Mouse (Mus musculus) fibroblast of lung, adult 2 months (primary cell): ENCODE measurements around the gene LTO1.
A peak's percentile ranks its signal among the peaks of the same experiment; 100 is the strongest.
"Not testable (repeated sequence)": the region's sequence is repeated elsewhere in the genome, so short reads cannot be mapped to it uniquely, and the experiment has no call there.

ENCODE experiments used
- DNase-seq: peaks from one replicate; pipeline ENCODE4 v3.0.0-alpha.2; 2011; ENCODE audit warnings: low read depth

The LTO1 gene

DNA sequence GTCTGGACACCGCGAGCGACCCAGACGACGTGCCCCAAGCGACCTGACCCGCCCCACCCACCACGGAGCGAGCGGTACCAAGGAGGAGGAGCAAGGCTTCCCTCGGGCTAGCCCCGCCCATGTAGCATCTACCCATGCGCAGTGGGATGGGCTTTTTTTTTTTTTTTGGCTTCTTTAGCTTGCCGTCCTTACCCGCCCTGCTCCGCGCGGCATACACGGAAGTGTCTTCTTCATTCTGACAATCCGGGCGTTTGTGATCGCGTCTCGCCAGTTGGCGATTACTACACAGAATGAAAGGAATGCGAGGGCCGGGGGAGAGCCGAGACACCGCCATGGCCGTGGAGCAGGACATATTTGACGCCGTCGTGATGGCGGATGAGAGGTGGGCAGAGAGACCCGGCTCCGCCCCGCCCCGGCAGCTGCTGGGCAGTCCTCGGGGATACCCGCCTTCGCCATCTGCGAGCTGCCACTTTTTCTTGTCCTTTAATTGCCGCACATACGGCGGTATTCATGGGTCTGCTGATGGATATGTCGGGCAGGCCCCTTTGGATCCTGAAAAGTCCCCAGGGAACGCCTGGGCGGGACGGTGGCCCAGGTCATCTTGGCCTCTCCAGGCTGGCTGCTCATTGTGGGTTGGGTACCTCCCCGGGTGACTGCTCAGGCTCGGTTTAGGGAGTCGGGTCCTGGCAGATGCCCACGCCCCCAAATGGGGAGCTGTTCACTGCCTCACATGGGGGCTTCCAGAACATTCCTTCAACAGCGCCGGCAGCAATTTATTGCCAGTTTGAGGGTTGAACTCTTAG, at the start of gene LTO1:
Gene LTO1, plus strand, starts transcription at position 153 of the 803 bp plus-strand sequence.
- peak; percentile 86 for DNase-seq

DNA sequence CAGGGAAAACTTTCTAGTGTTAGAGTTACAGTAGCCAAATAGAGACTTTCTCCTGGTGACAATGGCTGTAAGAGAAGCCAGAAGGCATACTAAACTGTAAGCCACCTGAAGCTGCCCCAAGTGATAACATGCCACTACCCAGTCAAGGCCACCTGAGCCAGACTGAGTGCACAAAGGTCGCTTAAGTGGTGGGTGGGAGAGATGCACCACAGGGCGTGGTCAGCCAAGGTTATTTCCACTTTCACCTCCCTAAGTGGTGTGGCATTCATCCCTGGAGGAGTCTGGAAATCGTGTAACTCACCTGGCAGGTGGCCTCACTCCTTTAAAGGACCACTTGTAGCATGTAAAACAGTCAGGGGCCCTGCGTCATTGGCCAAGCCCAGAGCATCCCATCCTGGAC, 47.7 kb upstream of the LTO1 start:
- no peak for DNase-seq

DNA sequence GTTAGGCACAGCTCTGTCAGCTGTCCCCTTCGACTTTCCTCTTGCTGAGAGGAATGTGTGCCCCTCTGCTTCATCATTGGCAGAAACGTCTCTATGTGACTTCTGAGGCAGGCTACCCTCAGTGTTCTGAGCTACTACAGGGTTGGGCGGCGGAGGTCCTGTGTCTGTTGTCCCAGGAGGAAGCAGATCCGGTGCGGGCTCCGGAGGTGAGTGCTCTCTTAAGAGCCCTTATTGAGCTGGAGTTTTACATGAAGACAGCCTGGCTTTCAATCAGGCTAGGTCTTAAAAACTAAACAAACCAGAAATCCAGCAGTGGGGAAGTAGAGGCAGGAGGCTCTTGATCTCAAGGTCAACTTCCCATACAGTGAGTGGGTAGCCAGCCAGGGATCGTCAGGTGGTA, 47.3 kb upstream of the LTO1 start:
- DNase-seq: no peak

DNA sequence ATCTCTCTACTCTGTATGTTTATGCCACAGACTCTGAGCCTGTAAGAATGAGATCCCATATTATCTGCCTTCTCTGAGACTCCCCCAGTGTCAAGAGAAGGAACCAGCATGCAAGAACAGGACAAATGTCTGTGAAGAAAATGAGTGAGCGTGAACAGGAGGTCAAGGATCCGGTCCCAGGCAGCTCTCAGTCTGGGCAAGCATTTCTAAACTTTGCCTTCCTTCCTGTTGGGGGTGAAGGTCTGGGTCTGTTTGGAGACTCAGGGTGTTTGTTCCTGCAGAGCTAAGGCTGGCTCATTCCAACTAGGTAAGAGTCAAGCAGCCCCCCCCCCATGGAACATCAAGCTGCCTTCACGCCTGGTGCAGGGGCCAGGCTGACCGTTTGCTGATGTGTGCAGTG, 42.5 kb upstream of the LTO1 start:
- no peak for DNase-seq

DNA sequence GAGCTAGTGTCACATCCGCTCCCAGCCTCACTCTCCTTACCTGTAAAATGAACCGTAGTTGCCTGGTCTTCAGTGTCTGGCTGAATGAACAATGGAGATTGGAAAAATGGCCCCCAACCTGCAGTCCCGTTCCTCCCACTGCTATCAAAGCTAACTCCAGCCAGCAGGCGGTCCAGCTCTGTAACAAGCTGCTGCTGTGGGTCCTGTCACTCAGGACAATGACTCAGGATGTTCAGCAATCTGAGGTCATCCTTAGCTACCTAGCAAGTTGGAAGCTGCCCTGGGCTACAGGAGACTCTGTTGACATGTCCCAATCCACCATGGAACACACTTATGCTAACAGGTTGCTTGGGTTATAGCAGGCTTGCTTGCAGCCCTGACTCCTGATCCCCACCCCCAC, 41.7 kb upstream of the LTO1 start:
- DNase-seq: no peak

DNA sequence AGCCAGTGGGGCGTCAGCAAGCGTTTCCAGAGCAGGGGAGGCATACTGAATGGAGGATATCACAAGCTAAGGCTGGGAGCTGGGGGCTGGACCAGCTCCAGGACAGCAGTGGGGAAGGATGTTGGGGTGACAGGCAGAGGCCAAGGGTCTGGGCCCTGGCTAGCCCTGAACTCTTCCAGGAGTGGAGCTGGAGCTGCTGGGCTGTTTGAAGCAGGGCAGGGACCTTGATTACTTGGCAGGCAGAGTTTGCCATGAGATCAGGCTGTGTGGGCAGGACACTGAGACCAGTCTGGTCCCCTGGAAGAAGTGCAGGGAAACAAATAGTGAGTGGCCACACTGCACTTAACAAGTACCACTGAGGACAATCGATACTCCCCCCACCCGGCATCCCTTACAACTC, 40.7 kb upstream of the LTO1 start:
- DNase-seq: no peak

DNA sequence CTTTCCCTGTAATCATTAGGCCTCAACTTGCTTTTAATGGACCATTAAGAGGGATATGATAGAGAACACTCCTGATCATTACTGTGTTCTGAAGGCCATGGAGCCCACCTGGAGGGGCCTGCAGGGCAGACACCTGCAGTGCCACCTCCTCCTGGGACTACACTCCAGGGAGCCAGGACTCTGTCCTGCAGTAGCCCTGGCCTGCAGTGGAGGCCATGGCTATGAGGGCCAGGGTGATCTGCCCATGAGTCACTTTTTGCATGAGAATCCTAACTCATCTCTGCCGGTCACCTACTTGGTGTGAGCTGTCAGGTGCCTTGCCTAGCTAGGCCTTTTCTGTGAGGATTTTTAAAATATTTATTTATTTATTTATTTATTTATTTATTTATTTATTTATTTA, 36.5 kb upstream of the LTO1 start:
- DNase-seq: no peak

DNA sequence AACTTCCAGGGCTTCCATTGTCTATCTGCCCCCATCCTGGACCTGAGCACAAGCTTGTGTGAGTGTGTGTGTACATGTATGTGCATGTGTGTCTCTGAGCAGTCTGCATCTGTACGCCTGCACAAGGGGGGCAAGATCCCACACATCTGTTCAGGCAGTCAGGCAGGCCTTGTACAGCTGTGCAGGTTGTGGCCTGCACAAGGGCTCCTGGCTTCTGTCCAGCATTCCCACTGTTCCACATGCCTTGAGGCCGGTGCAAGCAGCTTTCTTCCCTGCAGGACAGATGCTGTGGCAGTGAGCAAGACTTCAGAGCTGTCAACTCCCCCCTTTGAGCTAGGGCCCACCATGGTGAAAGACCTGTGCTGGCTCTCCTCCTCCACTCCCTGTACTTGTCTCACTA, 31.8 kb upstream of the LTO1 start:
- no peak for DNase-seq

DNA sequence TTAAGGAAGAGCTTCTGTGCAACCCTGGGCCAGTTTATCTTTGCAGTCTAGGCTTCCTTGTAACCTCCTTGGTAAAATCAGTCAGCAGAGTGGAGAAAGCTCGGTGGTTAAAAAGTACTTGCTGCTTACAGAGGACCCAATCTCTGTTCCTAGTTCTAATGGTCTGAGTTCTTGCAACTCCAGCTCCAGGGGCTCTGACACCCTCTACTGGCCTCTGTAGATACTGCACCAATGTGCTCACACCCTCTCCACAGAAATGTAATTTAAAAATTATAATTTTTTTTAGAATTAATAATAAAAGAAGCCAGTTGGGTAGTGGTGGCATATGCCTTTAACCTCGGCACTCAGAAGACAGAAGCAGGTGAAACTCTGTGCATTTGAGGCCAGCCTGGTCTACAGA, 27.2 kb upstream of the LTO1 start:
- DNase-seq: no peak

DNA sequence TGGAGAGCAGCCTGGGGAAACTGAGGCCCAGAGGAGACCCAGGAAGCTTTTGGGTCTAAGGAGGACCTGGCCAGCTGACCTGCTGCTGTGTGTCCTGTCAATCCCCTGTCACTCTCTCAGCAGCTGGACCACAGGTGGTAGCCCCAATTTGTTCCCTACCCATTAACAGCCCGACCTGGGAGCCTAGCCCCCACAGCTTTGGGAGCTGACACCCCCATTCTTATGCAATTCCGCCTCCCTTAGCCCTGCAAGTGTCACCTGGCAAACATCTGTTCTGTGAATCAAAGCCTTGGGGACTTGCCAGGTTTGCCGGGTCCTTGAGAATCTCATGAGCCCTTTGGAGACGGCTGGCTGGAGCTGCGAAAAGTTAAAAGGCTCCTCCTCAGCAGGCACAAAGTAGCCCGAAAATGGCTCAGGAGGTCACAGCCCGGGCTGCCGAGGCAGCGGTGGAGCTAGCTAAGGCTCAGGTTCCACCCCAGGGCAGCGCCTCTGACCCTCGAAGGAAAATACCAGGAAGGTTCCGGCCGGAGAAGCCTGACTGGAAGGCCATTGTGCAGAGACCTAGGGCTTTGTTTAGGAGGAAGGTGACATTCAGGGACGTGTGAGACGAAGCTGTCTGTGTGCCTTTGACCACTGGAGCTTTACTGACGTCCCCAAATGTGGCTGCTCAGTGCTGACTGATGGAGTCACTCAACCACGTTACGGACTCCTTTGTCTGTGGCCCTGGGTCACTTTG, 26.2 kb upstream of the LTO1 start:
- no peak for DNase-seq

DNA sequence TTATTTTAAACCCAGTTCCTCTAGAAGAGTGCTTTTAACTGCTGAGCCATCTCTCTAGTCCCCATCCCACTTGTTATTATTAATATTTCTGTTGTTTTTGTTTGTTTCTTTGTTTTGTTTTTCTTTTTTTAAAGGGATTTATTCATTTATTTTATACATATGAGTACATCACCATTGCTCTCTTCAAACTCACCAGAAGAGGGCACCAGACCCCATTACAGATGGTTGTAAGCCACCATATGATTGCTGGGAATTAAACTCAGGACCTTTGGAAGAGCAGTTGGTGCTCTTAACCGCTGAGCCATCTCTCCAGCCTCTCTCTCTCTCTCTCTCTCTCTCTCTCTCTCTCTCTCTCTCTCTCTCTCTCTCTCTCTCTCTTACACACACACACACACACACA, 24.2 kb upstream of the LTO1 start:
- DNase-seq: not testable (repeated sequence)

DNA sequence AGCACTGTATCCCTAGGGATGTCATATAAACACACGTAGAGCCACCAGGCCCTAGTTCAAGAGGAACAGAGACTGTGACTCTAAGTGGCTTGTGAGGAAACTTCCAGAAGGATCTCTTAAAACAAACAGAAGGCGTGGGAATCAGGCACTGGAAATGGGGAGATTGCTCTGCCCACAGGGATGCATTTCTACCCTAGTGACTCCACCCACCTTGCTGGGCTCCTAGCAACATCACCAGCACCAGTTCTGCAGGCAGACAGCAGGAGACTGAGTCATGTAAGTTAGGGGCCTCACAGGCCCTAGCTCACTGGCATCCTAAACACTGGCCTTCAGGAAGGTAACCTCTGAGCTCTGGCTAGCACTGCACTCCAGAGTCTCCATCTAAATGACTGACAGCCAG, 23.0 kb upstream of the LTO1 start:
- DNase-seq: no peak

DNA sequence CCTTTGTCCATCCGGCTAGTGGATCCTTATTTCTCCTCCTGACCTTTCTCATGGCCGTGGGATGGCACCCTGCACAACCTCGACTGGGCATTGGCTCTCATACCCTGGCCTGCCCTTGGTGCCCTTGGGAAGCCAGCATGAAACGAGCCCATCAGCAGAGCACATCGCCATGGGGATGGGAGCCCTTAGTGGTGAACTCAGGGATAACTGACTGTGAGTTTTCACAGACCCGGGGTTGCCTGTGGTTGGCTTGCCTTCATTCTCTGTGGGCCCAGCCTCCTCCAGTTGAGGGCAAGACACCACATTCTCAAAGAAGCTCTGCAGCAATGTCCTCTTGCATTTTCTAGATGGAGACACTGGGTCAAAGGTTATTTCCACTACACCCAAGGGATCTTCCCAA, 22.6 kb upstream of the LTO1 start:
- DNase-seq: no peak

DNA sequence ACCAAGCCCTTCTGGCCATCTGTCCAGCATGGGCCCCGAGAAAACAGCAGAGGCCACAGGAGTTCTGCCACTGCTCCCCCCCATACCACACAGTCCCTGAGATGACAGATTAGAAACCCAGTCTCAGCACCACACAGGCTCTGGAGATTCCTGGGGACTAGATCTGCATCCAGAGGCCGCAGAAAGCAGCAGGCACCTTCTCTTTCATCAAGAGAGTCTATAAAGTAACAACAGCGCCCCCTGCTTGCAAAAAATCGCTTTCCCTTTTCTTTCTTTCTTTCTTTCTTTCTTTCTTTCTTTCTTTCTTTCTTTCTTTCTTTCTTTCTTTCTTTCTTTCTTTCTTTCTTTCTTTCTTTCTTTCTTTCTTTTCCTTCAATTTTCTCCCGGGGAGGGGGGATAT, 20.7 kb upstream of the LTO1 start:
- DNase-seq: no peak

DNA sequence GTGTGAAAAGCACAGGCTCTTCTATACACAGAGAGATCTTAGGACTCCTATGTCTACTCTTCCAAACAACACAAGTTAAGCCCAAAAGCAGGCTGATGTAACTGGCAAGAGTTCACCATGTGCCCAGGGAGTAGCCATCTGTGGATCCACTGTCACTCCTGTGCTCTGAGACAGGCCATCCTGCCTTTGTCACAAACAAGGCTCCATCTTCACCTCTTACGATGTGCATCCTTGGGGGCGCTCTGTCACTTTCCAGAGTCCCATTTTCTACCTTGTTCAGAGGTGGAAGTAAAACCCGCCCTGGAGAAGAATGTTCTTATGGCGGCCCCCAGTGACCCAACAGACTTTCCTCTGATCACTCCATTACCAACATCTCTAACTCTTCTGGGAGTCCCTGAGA, 20.2 kb upstream of the LTO1 start:
- no peak for DNase-seq

DNA sequence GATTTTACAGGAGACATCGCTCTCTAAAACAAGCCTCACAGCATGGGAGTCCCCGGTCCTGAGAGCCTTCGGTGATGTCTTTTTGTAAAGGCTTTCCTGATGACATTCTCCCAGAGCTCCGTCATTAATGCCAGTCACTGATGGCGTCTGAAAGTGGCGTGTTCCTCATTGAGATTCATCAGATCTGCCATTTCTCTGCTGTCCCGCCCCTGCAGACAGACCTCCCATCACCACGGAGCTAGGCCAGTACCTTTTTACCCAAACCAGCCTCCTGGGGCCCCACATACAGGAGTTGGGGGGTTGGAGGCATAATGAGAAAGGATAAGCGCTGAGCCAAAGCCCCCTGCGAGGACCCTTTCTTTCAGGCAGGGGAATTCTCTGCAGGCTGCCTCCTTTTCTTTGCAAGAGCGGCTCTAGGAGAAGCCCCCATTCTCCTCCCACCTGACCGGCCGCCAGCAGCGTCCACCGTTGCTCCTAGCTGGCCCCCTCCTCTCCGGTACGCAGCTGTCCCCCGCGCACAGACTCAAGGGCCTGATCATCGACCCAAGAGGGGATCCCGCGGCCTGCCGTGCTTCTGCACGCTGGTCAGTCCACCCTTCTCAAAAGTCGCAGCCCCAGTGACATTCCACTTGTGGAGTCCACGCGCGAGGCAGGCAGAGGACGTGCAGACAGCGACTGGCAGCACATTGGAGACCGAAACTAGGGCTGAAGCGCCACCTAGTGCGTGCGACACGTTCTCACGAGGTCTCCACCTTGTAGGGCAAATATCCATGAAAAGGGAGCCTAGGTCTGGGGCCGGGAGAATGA, 19.4 kb upstream of the LTO1 start:
- DNase-seq: no peak

DNA sequence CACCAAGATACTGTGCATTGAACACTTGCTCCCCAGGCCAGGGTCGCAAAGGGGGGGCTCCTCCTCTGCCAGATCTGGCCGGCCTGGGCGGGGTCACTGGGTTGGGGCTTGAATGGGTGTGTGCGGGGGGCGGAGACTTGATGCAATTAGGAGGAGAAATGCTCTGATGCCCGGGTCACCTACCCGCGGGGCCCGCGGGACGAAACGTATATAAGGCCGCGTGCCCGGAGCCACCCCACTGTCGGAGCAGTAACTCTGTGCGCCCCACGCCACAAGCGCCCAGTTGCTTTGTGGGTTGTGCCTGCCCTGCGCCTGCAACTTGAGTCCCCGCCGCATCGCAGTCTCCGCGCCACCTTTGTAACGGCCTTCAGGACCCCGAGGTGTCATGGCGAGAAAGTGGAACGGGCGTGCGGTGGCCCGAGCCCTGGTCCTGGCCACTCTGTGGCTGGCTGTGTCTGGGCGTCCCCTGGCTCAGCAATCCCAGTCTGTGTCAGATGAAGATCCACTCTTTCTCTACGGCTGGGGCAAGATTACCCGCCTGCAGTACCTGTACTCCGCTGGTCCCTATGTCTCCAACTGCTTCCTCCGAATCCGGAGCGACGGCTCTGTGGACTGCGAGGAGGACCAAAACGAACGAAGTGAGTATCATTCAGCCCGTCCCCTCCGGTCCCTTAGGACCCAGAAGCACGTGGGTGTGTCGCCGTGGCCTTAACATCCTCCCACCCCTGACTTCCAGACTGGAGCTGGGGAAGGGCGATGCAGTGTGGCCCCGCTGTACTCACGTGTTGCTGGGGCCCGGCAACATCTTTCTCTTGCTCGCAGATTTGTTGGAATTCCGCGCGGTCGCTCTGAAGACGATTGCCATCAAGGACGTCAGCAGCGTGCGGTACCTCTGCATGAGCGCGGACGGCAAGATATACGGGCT, 18.3 kb upstream of the LTO1 start, which contains the start of gene Fgf15:
Gene Fgf15, plus strand, starts transcription at position 238 of the 925 bp plus-strand sequence.
- DNase-seq: no peak

DNA sequence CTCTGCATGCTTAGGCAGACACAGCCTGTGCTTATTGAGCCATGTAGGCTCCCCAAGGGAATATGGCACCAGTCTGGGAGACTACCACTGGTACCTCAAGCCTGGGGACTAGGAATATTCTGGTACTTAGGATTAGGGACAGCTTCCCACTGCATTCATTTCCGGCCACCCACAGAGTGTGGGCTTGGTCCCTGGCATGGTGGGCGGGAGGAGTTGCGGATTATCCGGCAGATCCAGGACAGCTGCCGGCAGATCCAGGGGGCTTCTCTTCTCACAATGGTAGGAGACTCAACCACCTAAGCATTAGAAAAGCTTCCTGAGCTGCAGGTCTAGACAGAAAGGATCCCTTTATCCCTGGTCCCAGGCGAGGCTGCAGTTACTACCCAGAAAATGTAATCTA, 16.4 kb upstream of the LTO1 start:
- no peak for DNase-seq

DNA sequence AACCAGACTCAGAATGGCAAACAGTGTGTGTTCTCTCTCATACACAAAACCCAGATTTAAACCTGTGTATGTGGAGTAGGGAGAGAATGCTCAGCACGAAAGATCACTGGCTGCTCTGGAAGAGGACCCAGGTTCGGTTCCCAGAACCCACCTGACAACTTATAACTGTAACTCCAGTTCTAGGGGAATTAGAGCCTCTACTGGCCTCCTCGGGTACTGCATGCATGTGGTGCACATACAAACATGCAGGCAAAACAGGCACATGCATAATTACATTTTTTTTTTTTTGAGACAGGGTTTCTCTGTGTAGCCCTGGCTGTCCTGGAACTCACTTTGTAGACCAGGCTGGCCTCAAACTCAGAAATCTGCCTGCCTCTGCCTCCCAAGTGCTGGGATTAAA, 9.4 kb upstream of the LTO1 start:
- not testable (repeated sequence) for DNase-seq

DNA sequence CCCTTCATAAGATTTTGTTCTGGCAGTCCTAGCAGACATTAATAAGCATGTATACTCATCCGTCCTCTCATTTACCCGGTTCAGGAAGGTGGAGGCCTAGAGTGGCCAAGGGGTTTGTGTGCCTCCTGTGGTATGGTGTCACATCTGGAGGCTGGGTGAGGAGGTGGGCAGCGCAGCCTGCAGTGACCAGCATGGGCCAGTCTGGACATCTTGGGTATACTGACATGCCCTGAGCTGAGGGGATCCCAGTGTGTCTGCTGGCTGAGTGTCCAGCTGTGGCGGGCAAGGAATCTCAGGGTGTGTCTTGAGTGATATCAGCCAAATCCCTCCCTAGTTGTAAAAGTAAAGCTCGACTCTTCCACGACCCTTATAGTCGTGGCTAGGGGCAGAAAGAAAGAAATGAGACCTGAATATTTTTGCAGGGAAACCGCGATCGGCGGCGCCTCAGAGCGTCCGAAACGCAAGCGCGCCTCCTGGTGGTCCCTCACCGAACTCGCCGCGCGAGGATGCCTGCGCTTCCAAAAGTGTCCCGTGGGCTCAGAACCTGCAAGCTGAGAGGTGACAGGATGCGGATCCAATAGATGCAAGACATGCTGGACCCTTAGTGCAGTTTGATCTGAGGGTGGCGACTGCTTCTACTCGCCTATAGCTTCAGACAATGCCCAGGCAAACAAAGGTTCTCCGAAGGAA, 8.0 kb upstream of the LTO1 start:
- no peak for DNase-seq

DNA sequence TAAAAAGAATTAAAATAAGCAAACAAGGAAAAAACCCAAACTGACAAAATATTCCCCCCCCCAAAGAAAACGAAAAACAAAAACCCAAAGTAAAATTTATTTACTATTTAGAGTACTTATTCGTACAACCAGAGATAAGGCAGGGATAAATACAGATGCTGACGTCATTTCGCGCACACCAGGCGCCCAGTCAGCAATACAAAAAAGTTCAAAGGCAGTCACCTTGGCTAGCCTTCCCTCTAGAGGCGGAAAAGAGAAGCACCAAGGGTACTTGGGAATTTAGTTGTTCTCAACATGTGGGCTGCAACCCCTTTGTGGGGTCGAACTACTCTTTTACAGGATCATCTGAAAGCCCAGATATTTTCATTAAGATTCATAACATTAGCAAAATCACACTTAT, 7.1 kb upstream of the LTO1 start:
- no peak for DNase-seq
